Mouse (Mus musculus): ENCODE results near the gene Zbtb38.

Gene Zbtb38

DNA sequence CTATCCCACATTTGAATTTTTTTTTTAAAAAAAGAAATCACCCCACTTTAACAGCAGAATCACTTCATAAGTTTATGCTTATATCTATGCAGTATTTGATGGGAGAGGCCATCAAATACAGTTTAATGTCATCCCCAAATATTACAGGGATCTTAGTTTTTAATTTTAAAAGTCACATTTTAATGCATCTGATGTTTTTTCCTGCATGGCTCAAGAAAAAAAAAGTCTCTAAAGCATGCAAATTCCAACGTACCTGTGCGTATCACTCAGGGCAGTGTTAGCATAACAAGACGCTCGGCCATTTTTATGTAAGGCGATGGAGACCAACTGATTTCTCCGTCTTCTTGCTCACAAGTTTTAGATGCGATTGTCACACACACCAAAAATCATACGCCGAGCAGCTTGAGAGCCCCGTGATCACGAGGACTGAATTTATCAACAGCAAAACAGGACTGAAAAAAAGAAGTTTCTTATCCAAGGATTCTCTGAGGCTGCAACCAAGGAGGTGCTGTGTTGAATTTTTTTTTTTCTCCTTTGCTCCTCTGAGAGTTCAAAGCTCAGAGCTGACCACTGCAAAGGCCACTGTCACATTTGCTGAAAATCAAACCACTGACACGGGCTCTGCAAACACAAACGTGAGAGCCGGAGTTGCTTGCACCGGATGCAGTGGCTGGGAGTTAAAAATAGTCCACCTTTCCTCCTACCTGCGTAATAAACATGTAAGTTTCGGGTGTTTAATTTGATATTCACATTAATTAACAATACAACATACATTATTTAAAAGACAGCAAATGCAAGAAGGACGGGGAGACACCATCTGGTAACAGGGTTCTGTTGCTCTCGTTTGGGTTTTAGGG, 21.4 kb downstream of the Zbtb38 start:
- no peak for DNase-seq

DNA sequence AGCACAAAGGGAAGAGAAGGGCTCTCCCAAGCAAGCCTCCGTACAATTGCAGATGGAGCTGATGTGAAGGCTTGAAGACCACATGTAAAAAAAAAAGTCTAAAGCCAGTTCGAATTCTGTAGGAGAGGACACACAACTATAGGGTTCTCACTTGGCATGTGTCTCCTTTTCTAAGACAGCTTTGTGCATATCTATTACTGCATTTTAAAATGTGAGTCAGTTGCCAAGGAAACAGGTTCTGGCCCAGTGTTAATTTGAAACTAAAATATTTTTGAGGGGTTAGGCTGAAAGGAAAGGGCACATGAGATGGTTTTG, 22.4 kb downstream of the Zbtb38 start:
- no peak for DNase-seq

DNA sequence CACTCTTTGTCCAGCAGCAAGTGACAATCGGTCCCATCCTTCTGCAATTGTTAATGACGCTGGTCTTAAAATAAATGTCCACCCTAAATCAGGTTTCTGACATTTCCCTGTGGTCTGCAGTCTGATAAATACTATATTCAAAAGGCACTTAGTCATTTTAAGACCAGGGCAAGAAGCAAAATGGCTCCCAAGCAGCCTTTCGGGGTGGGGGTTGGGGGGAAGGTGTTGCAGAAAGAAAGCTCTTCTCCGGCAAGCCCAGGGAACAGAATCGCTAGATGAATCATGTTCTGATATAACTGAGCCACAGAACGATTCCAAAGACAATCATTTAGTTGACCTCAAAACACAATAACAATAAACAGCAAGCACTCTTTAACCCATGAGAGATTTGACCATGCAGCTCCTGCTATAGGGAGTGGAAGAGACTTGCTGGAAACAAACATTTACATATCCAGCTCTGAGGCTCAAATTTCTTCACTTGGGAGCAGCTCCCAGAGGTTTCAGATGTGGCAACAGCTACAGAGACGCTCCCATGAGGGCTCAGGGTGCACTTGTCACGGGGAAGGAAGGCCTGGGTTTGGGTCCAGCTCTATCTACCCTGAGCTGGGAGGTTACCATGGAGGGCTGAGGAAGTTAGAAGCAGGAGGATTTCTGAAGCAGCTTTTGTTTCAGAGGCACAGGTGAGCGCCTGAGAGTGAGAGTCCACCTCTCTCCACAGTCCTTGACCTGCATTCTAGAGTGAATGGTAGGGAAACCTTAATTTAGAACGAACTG, 22.9 kb downstream of the Zbtb38 start:
- no peak for DNase-seq

DNA sequence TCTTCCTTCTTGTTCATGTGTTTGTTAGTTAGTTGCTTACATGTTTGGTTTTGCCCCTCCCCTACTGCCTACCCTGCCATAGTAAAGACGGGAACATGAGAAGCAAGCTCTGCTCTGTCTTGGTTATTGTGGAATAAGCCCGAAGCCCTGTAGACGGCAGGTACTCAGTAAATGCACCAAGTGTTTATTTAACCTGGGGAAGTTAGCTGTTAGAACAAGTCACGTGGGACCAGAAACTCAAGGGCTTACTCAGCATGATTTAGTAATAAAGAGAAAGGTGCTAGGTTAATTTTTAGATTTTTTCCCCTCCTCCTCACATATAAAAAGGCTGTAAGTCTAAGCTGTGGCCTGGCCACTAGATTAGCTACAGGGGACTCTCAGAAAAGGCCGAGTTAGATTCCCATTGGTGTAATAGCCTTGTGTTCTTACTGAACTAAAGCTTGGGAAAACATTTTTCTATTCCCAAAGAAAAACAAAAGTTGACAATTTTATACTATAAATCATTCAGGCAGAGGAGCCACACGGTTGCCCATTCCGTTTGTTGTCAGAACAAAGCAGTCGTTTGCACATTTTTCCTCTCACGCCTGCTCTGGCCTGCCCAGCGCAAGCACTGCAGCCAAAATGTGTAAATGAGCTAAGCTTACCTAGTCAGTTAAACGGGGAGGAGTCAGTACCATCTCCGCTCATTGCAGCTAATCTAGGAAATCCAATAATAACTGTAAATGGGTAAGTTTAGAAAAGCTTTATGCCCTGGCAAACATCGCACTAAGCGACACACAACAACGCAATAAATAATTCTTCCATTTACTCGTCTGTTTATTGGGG, 24.1 kb downstream of the Zbtb38 start:
- DNase-seq: no peak

DNA sequence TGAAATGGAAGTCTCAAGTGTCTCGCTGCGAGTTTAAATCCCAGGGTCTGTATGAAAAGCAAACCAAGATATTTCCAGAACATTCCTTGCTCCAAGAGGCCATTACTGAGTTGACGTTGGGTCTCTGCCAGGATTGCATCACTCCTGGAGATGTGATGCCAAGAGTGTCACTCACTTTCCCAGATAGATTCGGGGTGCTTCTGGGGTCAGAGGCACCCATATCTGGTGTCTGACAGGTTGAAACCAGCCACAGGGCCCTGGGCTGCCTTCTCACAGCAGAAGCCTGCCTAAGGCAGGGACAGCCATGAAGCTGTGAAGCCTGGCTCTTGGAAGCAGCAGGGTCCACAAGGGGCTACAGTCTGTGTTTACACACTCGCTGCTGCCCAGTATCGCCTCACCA, 24.9 kb downstream of the Zbtb38 start:
- DNase-seq: peak in 1 of 2 experiments; percentile 32

DNA sequence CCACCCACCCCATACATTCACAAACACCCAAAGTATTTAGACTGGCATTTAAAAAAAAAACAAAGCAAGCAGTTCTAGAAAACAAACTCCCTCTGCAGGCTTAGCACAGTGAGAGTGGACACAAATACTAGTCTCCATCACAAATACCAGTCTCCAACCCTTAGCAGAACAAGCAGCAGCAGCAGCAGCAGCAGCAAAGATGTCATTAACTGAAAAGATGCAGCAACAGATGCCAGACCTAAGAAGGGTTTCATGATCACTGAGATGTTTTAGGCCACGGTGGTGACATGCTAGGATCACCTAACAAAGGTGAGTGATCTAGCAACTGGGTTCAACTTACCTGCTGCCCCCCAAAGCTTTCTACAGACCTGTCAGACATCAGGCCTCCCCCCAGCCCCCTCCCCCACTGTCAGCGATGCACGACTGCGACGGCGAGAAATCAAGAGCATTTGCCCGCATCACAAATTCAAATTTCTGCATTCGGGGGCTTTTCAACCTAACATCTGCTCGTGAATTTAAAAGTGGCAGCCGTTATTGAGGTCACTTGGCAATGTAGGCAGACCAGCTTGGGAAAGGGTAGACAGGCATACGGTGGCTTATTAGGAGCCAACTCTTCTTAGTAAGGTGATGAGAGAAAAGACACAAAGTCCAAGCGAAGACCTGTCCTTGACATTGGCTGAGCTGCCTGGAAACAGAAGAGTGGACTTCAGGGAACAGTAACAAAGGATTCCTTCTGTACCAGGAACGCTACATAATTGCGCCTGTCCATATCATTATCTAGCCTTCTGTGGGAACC, 26.1 kb downstream of the Zbtb38 start:
- peak; percentile 57 to 65 for DNase-seq

DNA sequence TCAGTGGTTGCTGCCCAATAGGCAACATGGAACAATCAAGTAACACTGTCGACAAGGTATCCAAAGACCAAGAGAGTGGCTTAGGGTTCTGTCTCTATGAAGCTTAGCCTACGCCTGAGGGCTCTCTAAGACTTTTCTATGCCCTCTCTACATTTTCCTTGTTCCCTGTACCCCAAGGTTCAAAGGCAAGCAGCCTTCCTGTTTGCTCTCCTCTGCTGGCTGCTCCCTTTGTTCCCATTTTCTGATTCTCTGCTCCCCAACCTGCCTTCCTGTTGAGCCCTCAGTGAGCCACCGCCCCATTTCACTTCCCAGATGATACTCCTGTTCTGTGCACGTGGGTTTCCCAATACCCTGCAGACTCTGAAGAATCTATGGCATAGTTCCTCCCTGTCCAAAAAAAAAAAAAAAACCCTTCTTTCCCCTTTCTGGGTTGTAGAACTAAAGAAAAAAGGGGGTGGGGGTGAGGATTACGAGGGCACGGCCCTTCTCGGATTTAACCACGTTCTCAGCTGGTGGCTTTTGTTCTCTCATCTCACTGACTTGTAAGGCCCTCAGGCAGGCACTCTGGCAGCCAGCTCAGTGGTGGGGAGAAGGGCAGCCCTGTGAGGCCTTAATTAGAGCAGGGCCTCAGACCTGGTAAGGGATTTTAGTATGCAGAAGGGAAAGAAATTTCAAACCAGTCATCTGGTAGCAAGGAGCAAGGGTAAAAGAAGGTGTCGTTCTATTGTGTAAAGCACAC, 26.9 kb downstream of the Zbtb38 start:
- peak in 1 of 2 experiments; percentile 17 for DNase-seq

DNA sequence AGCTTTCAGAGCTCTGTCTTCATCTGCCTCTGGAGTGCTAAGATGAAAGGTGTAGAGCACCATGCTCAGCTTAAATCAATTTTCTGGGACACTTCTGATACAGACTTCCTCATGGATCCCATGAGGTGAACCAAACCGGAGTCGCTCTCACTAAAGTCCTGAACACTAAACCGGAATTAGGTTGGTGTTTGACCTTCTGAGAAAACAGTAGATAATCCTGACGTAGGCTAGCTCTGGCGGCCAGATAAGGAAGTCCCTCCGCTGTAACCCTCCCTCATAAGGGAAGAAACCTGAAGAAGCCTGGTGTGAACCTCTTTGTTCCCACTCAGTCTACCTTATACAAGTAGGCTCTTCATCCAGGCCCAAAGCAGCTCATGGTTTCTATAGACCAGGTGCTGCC, 29.0 kb downstream of the Zbtb38 start:
- no peak for DNase-seq

DNA sequence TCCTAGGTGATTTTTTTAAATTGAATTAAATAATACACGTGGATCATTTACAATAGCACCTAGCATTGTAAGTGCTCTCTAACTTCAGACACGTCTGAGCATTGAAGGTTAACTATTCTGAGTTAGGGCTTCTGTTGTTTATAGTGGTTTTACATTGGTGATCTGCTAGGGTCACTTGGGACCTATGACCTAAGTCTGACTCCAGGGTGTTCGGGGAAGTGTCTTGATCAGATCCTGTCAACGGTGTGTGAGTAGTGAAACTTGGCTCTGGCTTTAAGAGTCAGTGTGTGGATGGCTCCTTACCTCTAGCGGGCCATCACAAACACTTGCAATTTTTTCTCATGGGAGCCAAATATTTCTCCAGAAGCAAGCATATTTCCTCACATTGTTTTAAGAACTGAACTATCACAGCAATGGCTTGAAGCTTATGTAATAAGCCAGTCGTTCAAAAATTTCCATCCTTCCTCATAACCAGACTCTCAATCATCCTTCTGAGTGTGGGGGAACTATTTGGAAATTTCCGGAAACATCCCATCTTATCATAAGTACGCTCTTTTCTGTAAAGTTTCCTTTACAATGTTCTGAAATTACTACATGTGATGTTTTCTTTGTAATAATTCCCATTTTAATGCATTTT, 31.4 kb downstream of the Zbtb38 start:
- peak; percentile 11 to 26 for DNase-seq

DNA sequence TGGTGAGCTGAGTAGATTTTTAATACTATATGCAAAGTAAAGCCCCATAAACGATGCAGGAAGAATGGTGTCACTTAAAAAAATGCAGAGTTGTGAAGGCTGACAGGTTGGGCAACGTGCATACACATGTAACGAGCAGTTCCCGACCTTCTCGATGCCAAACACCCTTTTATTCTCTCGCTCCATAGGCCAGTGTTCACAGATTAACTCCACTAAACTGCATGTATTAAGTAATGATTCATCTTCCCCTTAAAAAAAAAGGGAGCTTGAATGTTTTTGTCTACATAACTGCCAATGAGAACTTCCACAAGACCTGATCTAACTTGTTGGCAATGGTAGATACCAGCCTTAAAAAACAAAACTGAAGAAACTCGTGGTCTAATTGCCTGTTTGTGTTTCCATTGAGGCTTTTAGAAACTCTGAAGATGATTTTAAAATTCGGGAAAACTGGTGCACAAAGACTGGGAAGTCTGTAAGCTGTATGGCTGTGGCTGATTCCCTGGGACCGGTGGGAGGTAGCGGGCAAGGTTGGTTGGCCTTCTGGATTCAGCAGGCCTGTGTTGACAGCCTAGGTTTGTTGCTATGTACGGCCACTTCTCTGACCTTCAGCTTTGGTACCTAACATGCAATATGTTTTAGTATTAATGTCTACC, 32.0 kb downstream of the Zbtb38 start:
- peak; percentile 23 to 38 for DNase-seq

DNA sequence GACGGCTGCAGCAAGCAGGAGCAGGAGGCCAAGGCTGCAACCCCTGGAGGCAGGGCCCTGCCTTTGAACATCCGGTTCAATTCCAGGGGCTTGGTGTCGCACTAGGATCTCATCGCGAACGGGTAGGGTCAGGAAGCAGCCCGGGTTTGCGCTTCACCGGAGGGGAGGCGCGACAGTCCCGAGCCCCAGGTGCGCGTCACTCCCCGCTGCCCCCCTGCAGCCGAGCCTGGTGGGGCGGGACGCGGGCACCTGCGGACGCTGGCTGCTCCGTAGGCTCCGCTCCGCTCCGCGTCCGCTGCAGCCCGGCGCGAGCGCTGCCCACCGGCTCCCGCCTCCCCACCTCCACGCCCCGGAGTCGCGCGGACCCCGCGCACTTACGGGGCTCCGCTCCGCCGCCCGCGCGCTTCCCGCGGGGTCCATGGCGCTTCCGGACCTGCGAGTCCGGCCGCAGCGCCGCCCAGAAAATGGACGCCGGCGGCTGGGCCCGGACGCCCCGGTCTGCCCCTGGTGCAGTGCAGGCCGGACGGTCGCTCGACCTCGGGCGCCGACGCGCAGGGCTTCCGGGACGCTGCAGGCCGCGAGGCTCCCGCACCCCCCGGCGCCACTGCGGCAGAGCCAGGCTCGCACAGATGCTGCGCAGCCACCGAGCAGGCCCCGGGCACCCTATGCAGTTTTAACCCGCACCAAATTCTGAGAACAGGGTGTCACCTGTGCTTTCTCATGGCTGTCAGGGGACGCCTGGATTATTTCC, 33.0 kb downstream of the Zbtb38 start:
- peak; percentile 80 to 86 for DNase-seq

DNA sequence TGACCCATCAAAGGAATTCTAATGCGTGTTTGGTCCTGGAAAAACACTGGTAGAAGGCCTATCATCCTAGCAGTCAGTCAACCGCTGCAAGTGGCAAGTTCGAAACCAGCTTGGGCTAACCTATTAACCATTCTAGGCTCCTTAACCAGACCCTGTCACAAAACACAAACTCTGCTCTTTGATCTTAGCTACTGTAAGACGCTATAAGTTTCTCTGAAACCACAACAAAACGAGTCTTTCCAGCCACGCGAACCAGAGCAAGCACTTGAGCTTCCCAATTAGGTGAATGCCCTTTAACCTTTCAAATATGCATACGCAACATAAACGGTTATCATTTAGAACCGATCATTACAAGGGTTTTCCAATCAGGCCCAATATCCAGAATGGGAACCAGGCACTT, 33.7 kb downstream of the Zbtb38 start:
- DNase-seq: no peak

DNA sequence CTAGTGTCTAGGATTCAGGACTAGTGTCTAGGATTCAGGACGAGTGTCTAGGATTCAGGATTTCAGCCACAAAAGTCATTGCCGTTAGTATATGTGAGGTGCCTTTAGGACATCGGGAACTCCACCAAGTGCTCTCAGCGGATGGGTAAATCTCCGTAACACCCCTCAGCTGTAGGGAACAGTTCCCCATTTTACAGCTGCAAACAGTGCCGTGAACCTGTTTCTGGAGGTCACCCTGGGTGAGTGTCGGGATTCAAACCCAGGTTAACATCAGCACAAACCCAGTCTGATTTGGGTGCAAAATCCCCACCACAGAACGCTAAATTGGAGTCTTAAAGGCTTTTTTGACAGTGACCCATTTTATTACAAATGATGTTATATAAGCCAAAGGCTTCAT, 34.2 kb downstream of the Zbtb38 start:
- peak in 1 of 2 experiments; percentile 22 for DNase-seq

DNA sequence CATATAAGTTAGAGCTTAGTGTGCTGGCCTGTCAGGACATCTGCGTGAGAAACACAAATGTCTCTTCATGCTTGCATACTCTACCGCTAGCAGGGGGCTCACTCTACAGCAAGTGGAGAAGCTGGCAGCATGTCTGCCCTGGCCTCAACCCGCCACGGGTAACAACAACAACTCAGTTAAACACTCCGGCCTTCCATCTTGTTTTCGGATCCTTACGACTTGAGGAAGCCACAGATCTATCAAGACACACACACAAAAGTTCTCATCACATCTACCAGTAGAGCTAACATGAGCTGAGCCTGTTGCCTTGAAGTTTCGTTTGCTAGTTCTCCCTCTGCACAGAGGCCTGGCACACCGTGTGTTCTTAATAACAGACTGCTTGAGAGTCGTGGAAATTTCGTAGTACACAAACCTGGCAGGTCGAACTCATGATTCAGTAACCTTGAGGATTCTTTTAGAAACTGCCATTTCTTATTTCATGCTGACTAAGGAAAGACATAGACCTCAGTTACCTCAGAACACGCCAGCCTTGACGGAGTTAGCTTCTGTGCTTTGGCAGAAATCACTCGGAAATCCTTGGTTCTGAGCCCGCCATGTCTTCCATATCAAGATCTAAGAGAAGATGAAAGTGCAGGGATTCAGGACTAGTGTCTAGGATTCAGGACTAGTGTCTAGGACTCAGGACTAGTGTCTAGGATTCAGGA, 34.8 kb downstream of the Zbtb38 start:
- DNase-seq: peak in 1 of 2 experiments; percentile 23

DNA sequence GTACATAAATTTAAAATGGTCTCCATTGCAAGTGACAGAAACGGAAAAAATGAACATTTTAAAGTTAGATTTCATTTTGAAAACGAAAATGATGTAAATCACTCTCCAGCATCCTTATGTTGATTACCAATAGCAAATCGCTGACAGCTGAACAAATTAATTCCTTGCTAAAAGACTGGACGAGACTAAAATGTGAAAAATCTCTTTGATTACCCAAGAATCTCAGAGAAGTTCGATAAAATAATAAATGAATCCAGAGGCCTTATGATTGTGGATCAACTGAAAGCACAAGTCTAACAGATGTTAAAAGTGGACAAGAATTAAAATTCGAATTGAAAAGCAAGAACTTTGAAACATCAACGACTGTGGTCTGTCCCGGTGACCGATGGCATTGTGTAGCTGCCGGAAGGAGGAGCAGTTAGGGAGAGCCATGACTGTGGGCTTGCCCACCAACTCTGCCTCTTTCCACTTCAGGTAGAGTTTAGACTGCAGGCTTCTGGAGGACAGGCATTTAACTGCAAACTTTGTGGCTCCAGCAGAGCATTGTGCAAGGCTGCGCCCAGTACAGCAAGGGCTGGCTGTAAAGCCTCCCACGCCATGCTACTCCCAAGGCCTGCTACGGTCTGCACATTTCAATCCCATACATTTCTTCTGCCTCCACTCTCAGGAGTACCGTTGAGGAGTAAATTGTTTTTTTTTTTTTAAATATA, 35.7 kb downstream of the Zbtb38 start:
- DNase-seq: no peak

DNA sequence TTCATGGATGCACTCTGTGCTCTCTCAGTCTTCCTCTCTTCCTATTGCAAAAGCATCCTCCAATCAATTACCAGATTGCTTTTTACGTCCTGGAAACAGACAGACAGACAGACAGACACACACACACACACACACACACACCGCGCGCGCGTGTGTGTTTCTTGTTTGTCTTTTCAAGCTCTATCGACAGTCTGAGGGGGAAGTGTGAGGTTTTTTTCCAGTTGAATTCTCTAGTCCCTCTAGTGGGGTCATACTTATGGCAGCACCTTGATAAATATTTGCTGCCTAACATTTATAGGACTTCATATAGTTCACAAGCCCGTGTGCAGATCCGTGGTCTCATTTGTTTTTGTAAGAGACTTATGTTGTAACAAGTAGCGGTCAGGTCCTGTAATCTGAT, 36.5 kb downstream of the Zbtb38 start:
- DNase-seq: no peak

DNA sequence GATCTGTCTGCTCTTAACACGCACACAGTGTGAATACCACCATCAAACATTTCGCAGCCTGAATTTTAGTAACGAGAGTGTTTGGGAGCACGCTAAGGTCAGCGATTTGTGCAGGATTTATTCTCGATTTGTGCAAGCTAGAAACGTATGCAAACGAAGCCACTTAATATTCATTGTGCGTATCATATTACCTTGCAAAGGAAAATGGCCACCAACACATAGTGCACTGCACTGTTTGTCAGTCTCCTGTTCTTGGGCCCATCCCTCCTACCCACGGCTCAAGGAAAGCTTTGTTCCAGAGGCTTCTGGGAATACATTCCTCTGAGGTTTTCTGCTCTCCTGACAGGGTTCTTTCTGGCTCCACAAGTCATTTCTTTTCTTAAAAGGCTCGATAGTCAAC, 37.5 kb downstream of the Zbtb38 start:
- DNase-seq: no peak
